Mouse (Mus musculus): ENCODE measurements around the gene Sash3.
A peak's percentile ranks its signal among the peaks of the same experiment; 100 is the strongest.

The Sash3 gene

GRCm38 (mm10) chrX:48146262-48146661 lies at the start of gene Sash3:
Gene Sash3, plus strand, starts transcription at chrX:48146436.
- no peak for DNase-seq

- DNase-seq: no peak
Measured at GRCm38 (mm10) chrX:48096580-48096979, 49.7 kb upstream of the Sash3 start.

- DNase-seq: no peak
Measured at GRCm38 (mm10) chrX:48098470-48099129, 47.6 kb upstream of the Sash3 start.

GRCm38 (mm10) chrX:48099871-48100270 lies 46.4 kb upstream of the Sash3 start:
- no peak for DNase-seq

GRCm38 (mm10) chrX:48103256-48103655 lies 43.0 kb upstream of the Sash3 start:
- no peak for DNase-seq

GRCm38 (mm10) chrX:48104736-48105441 lies 41.3 kb upstream of the Sash3 start:
- DNase-seq: no peak

GRCm38 (mm10) chrX:48106226-48106625 lies 40.0 kb upstream of the Sash3 start:
- DNase-seq: no peak

- no peak for DNase-seq
Measured at GRCm38 (mm10) chrX:48108394-48109315, 37.6 kb upstream of the Sash3 start, which contains the start of gene Xpnpep2. Gene Xpnpep2, plus strand, starts transcription at chrX:48108725.

- no peak for DNase-seq
Measured at GRCm38 (mm10) chrX:48109316-48109655, 37.0 kb upstream of the Sash3 start.

GRCm38 (mm10) chrX:48119294-48119693 lies 26.9 kb upstream of the Sash3 start:
- no peak for DNase-seq

- peak; percentile 57 for DNase-seq
Measured at GRCm38 (mm10) chrX:48124132-48125071, 21.8 kb upstream of the Sash3 start.

- no peak for DNase-seq
Measured at GRCm38 (mm10) chrX:48126903-48127476, 19.2 kb upstream of the Sash3 start.

GRCm38 (mm10) chrX:48127502-48128218 lies 18.6 kb upstream of the Sash3 start:
- DNase-seq: no peak

GRCm38 (mm10) chrX:48129167-48129566 lies 17.1 kb upstream of the Sash3 start:
- no peak for DNase-seq

- DNase-seq: no peak
Measured at GRCm38 (mm10) chrX:48136935-48137334, 9.3 kb upstream of the Sash3 start.

- DNase-seq: no peak
Measured at GRCm38 (mm10) chrX:48138011-48138410, 8.2 kb upstream of the Sash3 start.

GRCm38 (mm10) chrX:48138539-48139275 lies 7.5 kb upstream of the Sash3 start:
- no peak for DNase-seq

- DNase-seq: no peak
Measured at GRCm38 (mm10) chrX:48139368-48140285, 6.6 kb upstream of the Sash3 start.

GRCm38 (mm10) chrX:48140286-48140877 lies 5.9 kb upstream of the Sash3 start:
- DNase-seq: no peak
